Mouse (Mus musculus) olfactory bulb, adult 2 months (tissue): Measurements from ENCODE around the gene Tox2.

ENCODE experiments used
- CTCF ChIP-seq: fragments of 200-500 bp; IDR thresholded peaks from 2 replicates; pipeline ENCODE4 v1.5.1; 2012; ENCODE audit warnings: low read depth, mild to moderate bottlenecking, low read length, moderate library complexity; ENCODE audit not compliant: insufficient read depth
- POLR2A ChIP-seq: fragments of 200-500 bp; IDR thresholded peaks from 2 replicates; pipeline ENCODE4 v1.6.1; 2012; ENCODE audit warnings: mild to moderate bottlenecking, low read depth, low read length, moderate library complexity; ENCODE audit not compliant: insufficient read depth

DNA sequence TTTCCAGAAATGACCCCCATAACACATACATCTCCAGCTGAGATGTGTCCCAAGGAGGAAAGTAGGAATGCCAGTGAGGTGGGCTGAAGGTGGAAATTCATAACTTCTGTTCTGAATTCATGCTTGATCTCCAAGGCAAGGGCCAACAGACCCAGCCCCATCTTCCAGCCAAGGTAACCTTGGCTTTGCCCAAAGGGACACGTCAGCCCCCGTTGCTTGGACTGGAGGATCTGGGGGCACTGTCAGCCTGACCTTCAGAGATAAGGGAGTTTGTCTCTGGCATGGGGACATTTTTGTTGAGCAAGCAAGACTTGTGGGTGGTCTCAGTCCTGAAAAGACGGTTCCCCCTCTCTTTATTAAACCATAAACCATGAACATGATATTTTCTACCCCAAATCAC is 15.2 kb downstream of the Tox2 start:
- no peak for TF ChIP-seq POLR2A
- TF ChIP-seq CTCF = no peak
